Mouse (Mus musculus) stomach, postnatal 0 days (tissue): ENCODE data around the gene Tmem120b.

Experiments
- CTCF ChIP-seq: IDR thresholded peaks from 2 replicates; pipeline ENCODE4 v1.5.1; 2016; ENCODE audit warnings: antibody characterized with exemption, low read depth, mild to moderate bottlenecking, moderate library complexity
- EP300 ChIP-seq: optimal IDR thresholded peaks from 2 replicates; pipeline ENCODE3; 2016; ENCODE audit warnings: antibody characterized with exemption

GRCm38 (mm10) chr5:123146357-123146756 is 78.1 kb downstream of the Tmem120b start:
- no peak for TF ChIP-seq CTCF
- TF ChIP-seq EP300, result no peak
